Mouse (Mus musculus) ovary, adult 18-20 months (tissue): ENCODE results near the gene Igsf3.

Experiments
- DNase-seq: peaks from one replicate; pipeline ENCODE4 v3.0.0; 2022; ENCODE audit warnings: low spot score, mixed read lengths

Gene Igsf3

GRCm38 (mm10) chr3:101501611-101502010, 124.7 kb downstream of the Igsf3 start:
- no peak for DNase-seq

- no peak for DNase-seq
Observed at GRCm38 (mm10) chr3:101502086-101502760, 125.3 kb downstream of the Igsf3 start.

- DNase-seq = peak; percentile 69
Observed at GRCm38 (mm10) chr3:101506179-101506578, 129.3 kb downstream of the Igsf3 start.

- DNase-seq = peak; percentile 77
Observed at GRCm38 (mm10) chr3:101506970-101507702, 130.3 kb downstream of the Igsf3 start.

GRCm38 (mm10) chr3:101507766-101508165, 130.9 kb downstream of the Igsf3 start:
- no peak for DNase-seq

GRCm38 (mm10) chr3:101509707-101510544, 133.0 kb downstream of the Igsf3 start:
- no peak for DNase-seq

GRCm38 (mm10) chr3:101510632-101511031, 133.7 kb downstream of the Igsf3 start:
- no peak for DNase-seq
